Mouse (Mus musculus) limb, embryonic 11.5 days (tissue): Measurements from ENCODE around the gene Sp2. TPM values are rescaled to one million over a fixed set of nuclear protein-coding genes. Genes with fewer than 3 reads are reported as not detected.

ENCODE experiments used
- ATAC-seq: fragments of 200-750 bp; cut with Nextera tagmentation; 2 replicates; pipeline ENCODE4 v1.8.0; 2017; ENCODE audit warnings: low read depth; ENCODE audit not compliant: insufficient number of reproducible peaks, low FRiP score, low TSS enrichment
- DNase-seq: peaks from one replicate; pipeline ENCODE4 v3.0.0-alpha.2; 2015; ENCODE audit warnings: low spot score
- H3K27ac ChIP-seq: fragments of 300-500 bp; sonication (generic); replicated peaks from 2 replicates; pipeline ENCODE4 v1.5.1; 2014; ENCODE audit warnings: low read depth, mild to moderate bottlenecking, low read length
- H3K27me3 ChIP-seq: fragments of 300-500 bp; sonication (generic); 2 replicates; pipeline ENCODE4 v1.6.1; 2014; ENCODE audit warnings: mild to moderate bottlenecking, low read length, mixed read lengths; ENCODE audit not compliant: control insufficient read depth, insufficient read depth
- H3K36me3 ChIP-seq: fragments of 300-500 bp; sonication (generic); 2 replicates; pipeline ENCODE4 v1.6.1; 2014; ENCODE audit warnings: mild to moderate bottlenecking, low read length, moderate library complexity, mixed read lengths; ENCODE audit not compliant: control insufficient read depth, insufficient read depth
- H3K4me1 ChIP-seq: fragments of 300-500 bp; sonication (generic); 2 replicates; pipeline ENCODE4 v1.6.1; 2014; ENCODE audit warnings: low read length, mixed read lengths; ENCODE audit not compliant: control insufficient read depth, insufficient read depth
- H3K4me2 ChIP-seq: fragments of 300-500 bp; sonication (generic); 2 replicates; pipeline ENCODE4 v1.6.1; 2014; ENCODE audit warnings: low read depth, mild to moderate bottlenecking, moderate library complexity; ENCODE audit not compliant: severe bottlenecking
- H3K4me3 ChIP-seq: fragments of 300-500 bp; sonication (generic); 2 replicates; pipeline ENCODE4 v1.5.1; 2014; ENCODE audit warnings: low read depth, low read length
- H3K9ac ChIP-seq: fragments of 300-500 bp; sonication (generic); 2 replicates; pipeline ENCODE4 v1.6.1; 2014; ENCODE audit warnings: mild to moderate bottlenecking, low read length
- H3K9me3 ChIP-seq: fragments of 300-500 bp; sonication (generic); 2 replicates; pipeline ENCODE4 v1.6.1; 2016; ENCODE audit warnings: low read length; ENCODE audit not compliant: control insufficient read depth
- WGBS: fragments of 180-500 bp; shearing (Covaris S2); extraction: QIAGEN DNeasy Blood & Tissue Kit; methylation state at CpG from one replicate; pipeline ENCODE4 v1.1.7; 2014; 5-methylcytosine and 5-hydroxymethylcytosine counted together
- polyA plus RNA-seq: library from polyadenylated mRNA; unstranded; fragments of >200 nt; fragmentation: Nextera tagmentation; extraction: Ambion mirVana; gene quantifications from 2 replicates; pipeline ENCODE4 v1.2.1, GENCODE M21; 2014

Sp2 gene
- polyA plus RNA-seq, 1 experiment from 2014 or later, result 23.4 TPM

DNA sequence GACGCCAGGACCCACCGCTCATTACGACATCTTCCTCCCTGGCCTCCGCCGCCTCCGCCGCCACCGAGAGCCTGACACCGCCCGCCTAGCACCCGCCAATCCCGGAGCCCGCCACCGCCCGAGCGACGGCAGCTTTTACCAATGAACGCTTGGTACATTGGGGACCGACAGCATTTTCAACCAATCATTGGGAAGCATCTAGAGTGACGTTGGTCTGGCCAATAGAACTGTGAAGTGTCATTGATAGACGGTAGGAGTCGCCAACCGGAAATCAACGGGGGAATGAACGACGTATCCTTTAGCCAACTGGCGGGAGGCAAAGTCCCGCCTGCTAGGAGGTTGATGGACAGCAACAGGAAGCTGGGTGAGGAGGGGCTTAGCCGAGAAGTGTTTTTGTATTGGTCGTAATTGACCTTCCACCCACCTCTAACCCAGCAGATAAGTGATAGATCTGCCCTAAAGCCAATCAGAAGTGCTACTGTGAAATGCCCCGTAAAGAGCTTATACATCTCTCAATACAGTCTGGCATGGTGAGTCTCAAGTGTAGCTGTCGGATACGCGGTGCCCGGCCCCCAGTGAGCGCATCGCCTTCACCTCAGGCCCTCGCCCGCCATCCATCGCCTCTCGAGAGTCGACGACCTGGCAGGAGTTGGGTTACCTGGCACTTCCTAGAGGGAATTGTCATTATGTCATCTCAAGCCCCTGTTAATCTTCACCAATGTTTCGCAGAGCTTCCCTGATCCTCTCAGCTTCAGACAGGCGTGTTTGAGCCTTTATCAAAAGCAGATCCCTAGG lies 5.0 kb downstream of the Sp2 start:
- H3K9me3 ChIP-seq, result no peaks in the 10 kb centered on the region
- no peaks in the 10 kb centered on the region for H3K27me3 ChIP-seq
- peaks cover 12% of the 10 kb centered on the region for H3K4me1 ChIP-seq
- peak overlapping the region; percentile 87 for H3K27ac ChIP-seq
- H3K9ac ChIP-seq, result peak overlapping the region; percentile 90
- ATAC-seq, result peak; percentile 97
- WGBS, result under 1% methylated on average over 45 of the region's 45 CpGs
- H3K36me3 ChIP-seq, result no peaks in the 10 kb centered on the region
- peak; percentile 98 for DNase-seq
- H3K4me3 ChIP-seq, result peak overlapping the region; percentile 87
- H3K4me2 ChIP-seq, result peak overlapping the region; percentile 83

DNA sequence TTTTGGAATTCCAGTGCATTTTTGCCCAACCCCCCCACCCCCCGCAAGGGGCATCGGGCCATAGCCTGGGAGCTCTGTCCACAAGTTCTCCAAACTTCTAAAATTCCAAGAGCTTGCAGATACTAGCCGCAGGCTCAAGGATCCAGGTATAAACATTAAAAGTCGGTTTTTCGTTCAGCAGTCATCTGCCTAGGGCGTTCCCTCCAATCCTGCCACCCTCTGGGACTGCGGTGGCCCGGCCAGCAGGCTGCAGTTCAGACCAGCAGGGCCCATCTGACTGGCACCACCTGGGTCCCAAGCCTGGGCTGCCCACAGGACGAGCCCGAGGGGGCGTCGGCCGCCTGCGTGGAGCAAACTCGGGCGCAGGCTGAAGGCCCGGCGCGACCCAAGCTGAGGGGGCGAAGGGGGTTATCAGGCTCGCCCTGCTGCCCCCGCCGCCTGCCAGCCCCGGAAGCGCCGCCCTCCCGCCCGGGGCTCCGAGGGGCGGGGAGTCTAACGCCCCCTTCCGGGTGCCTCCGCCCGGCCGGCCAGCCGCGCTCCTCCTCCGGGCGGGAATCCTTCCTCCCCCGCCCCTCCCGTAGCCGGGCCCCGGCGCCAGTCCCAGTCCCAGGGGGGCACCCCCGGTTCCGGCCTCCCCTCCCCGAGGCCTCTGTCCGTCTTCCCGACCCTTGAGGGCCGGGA lies 5.7 kb downstream of the Sp2 start:
- ATAC-seq, result peak; percentile 75
- 1% methylated on average over 42 of the region's 50 CpGs for WGBS
- H3K36me3 ChIP-seq, result no peaks in the 10 kb centered on the region
- peaks cover 12% of the 10 kb centered on the region for H3K4me1 ChIP-seq
- no peaks in the 10 kb centered on the region for H3K27me3 ChIP-seq
- H3K4me2 ChIP-seq, result peak overlapping the region; percentile 72
- peak; percentile 87 for DNase-seq
- no peaks in the 10 kb centered on the region for H3K9me3 ChIP-seq
- H3K27ac ChIP-seq, result peak overlapping the region; percentile 87
- H3K9ac ChIP-seq, result peak overlapping the region; percentile 90
- H3K4me3 ChIP-seq, result peak overlapping the region; percentile 87

DNA sequence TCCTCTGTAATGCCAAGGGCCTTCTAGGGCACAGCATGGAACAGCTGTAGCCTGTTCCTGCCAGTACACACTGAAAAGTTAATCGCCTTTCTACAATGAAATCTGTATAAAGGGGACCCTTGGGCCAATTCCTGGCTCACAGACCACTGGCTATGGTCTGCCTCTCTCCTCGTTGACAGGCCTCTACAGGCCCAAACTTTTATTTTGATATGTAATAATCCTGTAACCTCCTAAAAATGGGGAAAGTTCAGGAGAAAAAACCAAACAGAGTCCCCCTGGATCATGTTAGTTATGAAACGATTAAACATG lies 6.4 kb downstream of the Sp2 start:
- DNase-seq (no peak), ATAC-seq (no peak)
- Histone ChIP-seq H3K9me3 (no peaks in the 10 kb centered on the region), H3K4me1 (peaks cover 12% of the 10 kb centered on the region), H3K4me3 (peak overlapping the region; percentile 87), H3K4me2 (peak overlapping the region; percentile 72), H3K27ac (0 out of 2 replicates have a peak overlapping the region, but pooled peaks have one; percentile 42), H3K27me3 (no peaks in the 10 kb centered on the region), H3K9ac (peak overlapping the region; percentile 90), H3K36me3 (no peaks in the 10 kb centered on the region)
- 64% methylated on average over 3 of the region's 3 CpGs for WGBS

DNA sequence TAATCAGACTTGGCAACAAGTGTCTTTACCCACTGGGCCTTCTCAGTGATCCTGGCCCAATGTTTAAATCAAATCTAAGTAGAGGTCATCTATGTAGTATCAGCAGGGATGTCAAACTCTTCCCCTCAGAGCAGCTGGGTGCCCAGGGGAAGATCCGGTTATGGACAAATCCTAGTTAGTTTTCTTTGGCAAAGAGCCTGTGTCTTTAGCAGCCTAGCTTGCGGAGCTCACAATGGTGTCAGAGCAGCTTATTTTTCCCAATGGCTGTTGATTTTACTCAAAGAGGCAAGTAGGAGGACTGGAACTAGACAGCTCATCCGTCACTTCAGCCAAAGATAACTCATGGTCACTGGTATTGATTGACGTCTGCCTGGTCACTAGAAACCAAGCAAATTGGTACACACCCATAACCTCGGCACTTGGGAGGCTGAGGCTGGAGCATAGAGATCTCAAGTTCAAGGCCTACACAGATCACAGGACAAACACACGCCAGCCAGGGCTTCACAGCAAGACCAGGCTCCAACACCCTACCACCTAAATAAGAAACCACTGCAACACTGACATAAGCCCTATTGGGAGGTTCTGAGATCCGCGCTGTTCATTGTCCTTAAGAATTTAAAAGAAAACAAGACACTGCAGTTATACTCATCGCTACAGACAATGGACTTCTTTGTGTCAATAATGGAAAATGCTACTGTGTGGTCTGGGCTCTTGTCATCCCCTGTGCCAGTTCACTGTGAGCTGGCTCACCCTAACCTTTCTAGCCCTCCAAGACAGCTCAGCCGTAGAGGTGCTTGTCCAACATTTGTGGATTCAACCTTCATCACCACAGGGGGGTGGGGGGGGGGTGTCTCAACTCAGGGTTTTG lies 7.0 kb downstream of the Sp2 start:
- Histone ChIP-seq H3K27me3 (no peaks in the 10 kb centered on the region), H3K9me3 (no peaks in the 10 kb centered on the region), H3K27ac (no peak overlapping the region), H3K4me2 (peak overlapping the region; percentile 72), H3K4me1 (peaks cover 12% of the 10 kb centered on the region), H3K36me3 (no peaks in the 10 kb centered on the region), H3K9ac (peak overlapping the region; percentile 90; the same call in 1 of the 2 replicates), H3K4me3 (peak overlapping the region; percentile 87)
- 92% methylated on average over 10 of the region's 10 CpGs for WGBS
- DNase-seq (no peak), ATAC-seq (no peak)

DNA sequence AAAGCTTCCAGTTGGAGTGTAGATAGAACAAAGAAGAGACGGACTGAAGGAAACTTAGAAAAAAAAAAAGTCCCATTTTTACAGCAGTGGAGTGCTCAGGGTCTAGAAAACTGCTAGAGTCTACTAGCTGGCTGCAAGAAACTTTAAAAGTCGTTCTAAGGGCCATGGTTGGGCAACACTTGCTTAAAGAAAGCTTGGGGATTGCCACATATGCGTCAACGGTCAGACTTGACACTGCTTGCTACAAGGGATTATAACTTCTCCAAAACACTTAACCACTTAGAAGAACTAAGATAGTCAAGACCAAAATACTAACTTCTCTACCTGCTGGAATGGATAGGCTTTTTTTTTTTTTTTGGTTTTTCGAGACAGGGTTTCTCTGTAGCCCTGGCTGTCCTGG lies 7.9 kb downstream of the Sp2 start:
- H3K4me3 ChIP-seq, result no peak overlapping the region
- H3K27ac ChIP-seq, result no peak overlapping the region
- ATAC-seq, result no peak
- no peaks in the 10 kb centered on the region for H3K9me3 ChIP-seq
- H3K4me2 ChIP-seq, result no peak overlapping the region
- no peaks in the 10 kb centered on the region for H3K27me3 ChIP-seq
- no peak overlapping the region for H3K9ac ChIP-seq
- no peaks in the 10 kb centered on the region for H3K36me3 ChIP-seq
- DNase-seq, result no peak
- peaks cover 12% of the 10 kb centered on the region for H3K4me1 ChIP-seq
- 87% methylated on average over 5 of the region's 5 CpGs for WGBS

DNA sequence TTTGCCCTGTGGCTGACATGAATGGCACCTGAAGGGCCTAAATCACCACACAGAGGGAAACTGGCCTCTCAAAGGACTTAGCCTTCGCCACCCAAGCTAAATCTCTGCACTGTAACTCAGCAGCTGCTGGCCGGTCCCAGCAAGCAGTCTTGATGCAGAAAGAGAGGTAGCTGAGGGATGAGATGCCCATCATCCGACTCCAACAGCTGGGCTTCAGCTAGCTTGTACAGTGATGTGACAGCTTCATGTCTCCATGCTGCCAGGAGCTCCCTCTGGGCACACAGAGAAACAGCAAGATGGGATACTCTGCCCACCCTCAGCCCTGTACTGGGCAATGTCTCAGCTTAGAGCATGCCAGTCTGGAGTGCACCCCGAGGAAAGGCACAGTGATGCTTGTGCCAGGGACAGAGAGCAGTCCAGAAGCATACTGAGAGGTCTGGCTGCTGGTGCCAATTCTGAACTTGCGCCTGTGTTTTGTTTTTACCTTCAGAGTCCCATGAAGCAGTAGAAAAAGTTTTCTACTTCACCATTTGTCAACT lies 9.3 kb downstream of the Sp2 start:
- DNase-seq (no peak), ATAC-seq (no peak)
- Histone ChIP-seq H3K9ac (no peak overlapping the region), H3K4me3 (no peak overlapping the region), H3K9me3 (no peaks in the 10 kb centered on the region), H3K4me1 (peaks cover 11% of the 10 kb centered on the region), H3K36me3 (no peaks in the 10 kb centered on the region), H3K27ac (no peak overlapping the region), H3K27me3 (no peaks in the 10 kb centered on the region), H3K4me2 (no peak overlapping the region)
- 91% methylated on average over 5 of the region's 5 CpGs for WGBS

DNA sequence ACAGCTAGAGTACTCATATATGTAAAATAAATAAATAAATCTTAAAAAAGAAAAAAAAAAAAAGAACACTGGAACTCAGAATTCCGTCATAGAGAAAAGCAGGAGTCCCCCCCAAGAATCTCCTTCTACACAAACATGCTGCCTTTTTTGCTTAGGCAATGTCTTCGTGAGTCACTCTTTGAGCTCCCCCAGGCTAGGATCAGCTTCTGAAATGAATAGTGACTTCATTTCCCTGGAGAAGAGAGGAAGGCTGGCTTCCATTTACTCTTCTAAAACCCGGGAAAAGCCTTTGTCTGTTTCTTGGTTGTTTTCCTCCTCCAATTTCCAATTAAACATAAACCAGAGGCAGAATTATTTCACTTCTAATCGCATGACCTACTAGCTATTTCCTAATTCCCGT lies 9.9 kb downstream of the Sp2 start:
- no peaks in the 10 kb centered on the region for H3K9me3 ChIP-seq
- H3K27me3 ChIP-seq, result no peaks in the 10 kb centered on the region
- H3K4me3 ChIP-seq, result no peak overlapping the region
- DNase-seq, result no peak
- ATAC-seq, result no peak
- WGBS, result 90% methylated on average over 5 of the region's 5 CpGs
- H3K9ac ChIP-seq, result no peak overlapping the region
- H3K4me2 ChIP-seq, result no peak overlapping the region
- no peak overlapping the region for H3K27ac ChIP-seq
- H3K4me1 ChIP-seq, result peaks cover 7% of the 10 kb centered on the region; the same call in 1 of the 2 replicates
- H3K36me3 ChIP-seq, result no peaks in the 10 kb centered on the region

DNA sequence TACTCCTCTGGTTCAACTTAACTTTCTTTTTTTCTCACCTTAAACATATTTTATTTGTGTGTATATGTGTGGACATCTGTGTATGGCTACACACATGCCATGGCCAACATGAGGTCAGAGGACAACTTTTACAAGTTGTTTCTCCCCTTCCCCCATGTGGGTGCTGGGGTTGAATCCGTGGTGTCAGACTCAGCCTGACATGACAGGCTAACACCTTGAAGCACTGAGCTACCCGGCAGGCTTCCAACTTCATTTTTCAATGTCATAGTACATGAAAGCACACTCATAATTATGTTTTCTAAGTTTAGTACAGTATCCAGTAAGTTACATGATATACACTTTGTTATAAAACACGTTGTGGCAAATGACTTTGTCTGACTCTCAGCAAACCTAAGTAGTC lies 12.4 kb downstream of the Sp2 start:
- no peak overlapping the region for H3K4me3 ChIP-seq
- H3K9ac ChIP-seq, result no peak overlapping the region
- no peaks in the 10 kb centered on the region for H3K4me1 ChIP-seq

More for the DNA sequence above, 12.4 kb downstream of the Sp2 start:
- Histone ChIP-seq H3K4me2 (no peak overlapping the region), H3K9me3 (no peaks in the 10 kb centered on the region), H3K36me3 (no peaks in the 10 kb centered on the region), H3K27ac (no peak overlapping the region), H3K27me3 (no peaks in the 10 kb centered on the region)
- ATAC-seq (no peak), DNase-seq (no peak)
- WGBS, result 68% methylated on average over 3 of the region's 3 CpGs
